Mouse (Mus musculus): ENCODE measurements around the gene Fam178b. TPM values are rescaled to one million over a fixed set of nuclear protein-coding genes. Genes with fewer than 3 reads are reported as not detected.

The Fam178b gene
- polyA plus RNA-seq, 1 experiment from 2014 or later: 0.30 TPM

DNA sequence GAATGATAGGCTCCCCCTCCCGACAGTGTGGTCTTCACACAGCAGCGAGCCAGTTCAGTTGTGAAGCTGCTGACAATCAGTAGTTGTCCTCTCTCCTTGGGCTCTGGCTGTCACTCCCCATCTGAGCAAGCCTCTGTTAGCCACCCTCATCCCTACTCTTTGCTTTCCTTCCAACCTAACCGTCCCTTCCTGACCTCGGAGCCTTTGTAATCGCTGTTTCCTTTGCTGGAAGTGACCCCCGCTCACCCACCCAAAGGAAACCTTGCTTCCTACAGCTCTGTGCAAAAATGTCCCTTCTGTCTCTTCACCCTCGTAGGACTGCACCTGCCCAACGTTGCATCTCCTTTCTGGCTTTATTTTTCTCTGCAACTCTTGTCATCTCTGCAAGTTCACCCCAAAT is 100.8 kb downstream of the Fam178b start:
- DNase-seq (ENCODE audit: low spot score): no peak
- Histone ChIP-seq H3K27me3 (replicated peaks; ENCODE audit: control insufficient read depth, insufficient read depth, low read length) (peaks cover 5% of the 10 kb centered on the region), H3K9me3 (ENCODE audit: control insufficient read depth, low read length) (no peaks in the 10 kb centered on the region), H3K4me3 (ENCODE audit: low read depth, low read length) (no peak overlapping the region), H3K36me3 (ENCODE audit: control insufficient read depth, insufficient read depth, low read length) (no peaks in the 10 kb centered on the region), H3K4me1 (replicated peaks; ENCODE audit: control insufficient read depth, insufficient read depth, low read length) (peaks cover 26% of the 10 kb centered on the region), H3K9ac (ENCODE audit: low read depth, low read length) (no peak overlapping the region), H3K27ac (ENCODE audit: low read depth, low read length) (no peak overlapping the region), H3K4me2 (no peak overlapping the region)
- WGBS: 65% methylated on average over 8 of the region's 8 CpGs
- ATAC-seq (replicated peaks; ENCODE audit: low FRiP score): no peak

DNA sequence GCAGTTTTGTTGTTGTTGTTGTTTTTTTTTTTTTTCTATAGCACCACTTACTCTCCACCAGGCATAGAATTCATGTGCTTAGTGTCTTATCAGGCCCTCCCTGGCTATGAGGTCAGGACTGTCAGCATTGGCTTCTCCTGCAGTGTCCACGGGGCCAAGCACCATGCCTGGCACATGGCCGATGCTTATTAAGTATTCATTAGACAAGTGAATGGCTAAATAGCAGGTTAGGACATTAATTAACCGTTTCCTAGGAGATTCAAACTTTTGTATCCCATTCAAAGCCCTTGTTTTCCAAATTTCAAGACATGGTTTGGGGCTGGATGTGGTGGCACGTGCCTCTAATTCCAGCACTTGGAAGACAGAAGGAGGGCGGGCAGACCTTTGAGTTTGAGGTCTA is 101.7 kb downstream of the Fam178b start:
- no peaks in the 10 kb centered on the region for H3K36me3 ChIP-seq (ENCODE audit: control insufficient read depth, insufficient read depth, low read length)
- 0 out of 2 replicates have a peak overlapping the region, but pooled peaks have one; percentile 35 for H3K9ac ChIP-seq (ENCODE audit: low read depth, low read length)
- peak overlapping the region; percentile 70 for H3K4me2 ChIP-seq
- DNase-seq (ENCODE audit: low spot score) (no peak), ATAC-seq (replicated peaks; ENCODE audit: low FRiP score) (no peak)
- peak overlapping the region; percentile 84 for H3K27ac ChIP-seq (ENCODE audit: low read depth, low read length)
- peaks cover 31% of the 10 kb centered on the region for H3K4me1 ChIP-seq (replicated peaks; ENCODE audit: control insufficient read depth, insufficient read depth, low read length)
- no peaks in the 10 kb centered on the region for H3K9me3 ChIP-seq (ENCODE audit: control insufficient read depth, low read length)
- no peak overlapping the region for H3K4me3 ChIP-seq (ENCODE audit: low read depth, low read length)
- peaks cover 5% of the 10 kb centered on the region for H3K27me3 ChIP-seq (replicated peaks; ENCODE audit: control insufficient read depth, insufficient read depth, low read length)
- 72% methylated on average over 5 of the region's 5 CpGs for WGBS

DNA sequence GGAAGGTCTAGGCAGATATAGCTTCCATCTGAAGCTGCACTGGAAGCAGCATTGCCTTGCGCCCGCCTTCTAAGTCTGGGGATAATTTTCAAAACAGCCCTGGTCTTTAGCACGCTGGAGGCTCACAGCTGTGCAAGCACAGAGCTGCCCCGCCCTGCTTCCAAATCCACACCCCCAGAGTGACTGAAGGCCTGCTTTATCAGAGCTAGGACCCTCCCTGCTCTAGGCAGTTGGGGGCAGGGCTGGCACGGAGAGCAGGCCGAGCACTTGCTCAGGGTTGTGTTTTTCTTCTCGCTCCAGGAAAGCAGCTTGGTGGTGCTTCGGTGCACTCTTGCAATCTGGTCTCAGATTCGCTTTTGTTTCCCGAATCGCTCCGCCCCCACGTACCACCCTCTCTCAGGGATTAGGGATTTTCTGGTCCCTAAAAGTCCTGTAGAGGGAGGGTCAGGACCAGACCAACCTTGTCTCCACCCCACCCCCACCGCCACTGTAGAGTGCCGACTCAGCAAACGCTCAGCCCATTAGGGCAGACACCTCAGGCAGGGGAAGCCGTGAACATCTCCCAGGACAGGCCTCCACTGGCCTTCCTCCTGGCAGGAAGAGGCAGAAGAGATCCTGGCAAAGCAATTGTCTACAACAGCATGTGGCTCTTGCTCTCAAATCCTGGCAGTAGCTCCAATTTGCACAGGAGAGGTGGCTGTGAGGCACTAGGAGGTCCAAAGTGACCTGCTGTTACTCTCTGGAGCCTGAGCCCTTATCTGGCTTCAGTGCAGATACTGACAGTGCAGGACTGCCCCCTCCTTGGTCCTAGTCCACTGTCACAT is 102.4 kb downstream of the Fam178b start:
- DNase-seq (ENCODE audit: low spot score) (peak; percentile 74), ATAC-seq (replicated peaks; ENCODE audit: low FRiP score) (peak; percentile 96)
- Histone ChIP-seq H3K4me3 (ENCODE audit: low read depth, low read length) (peak overlapping the region; percentile 36), H3K27ac (ENCODE audit: low read depth, low read length) (peak overlapping the region; percentile 84), H3K4me2 (peak overlapping the region; percentile 70), H3K9me3 (ENCODE audit: control insufficient read depth, low read length) (no peaks in the 10 kb centered on the region), H3K9ac (ENCODE audit: low read depth, low read length) (peak overlapping the region; percentile 35; the same call in 1 of the 2 replicates), H3K36me3 (ENCODE audit: control insufficient read depth, insufficient read depth, low read length) (no peaks in the 10 kb centered on the region), H3K27me3 (replicated peaks; ENCODE audit: control insufficient read depth, insufficient read depth, low read length) (peaks cover 5% of the 10 kb centered on the region), H3K4me1 (replicated peaks; ENCODE audit: control insufficient read depth, insufficient read depth, low read length) (peaks cover 30% of the 10 kb centered on the region)
- 2% methylated on average over 17 of the region's 17 CpGs for WGBS

DNA sequence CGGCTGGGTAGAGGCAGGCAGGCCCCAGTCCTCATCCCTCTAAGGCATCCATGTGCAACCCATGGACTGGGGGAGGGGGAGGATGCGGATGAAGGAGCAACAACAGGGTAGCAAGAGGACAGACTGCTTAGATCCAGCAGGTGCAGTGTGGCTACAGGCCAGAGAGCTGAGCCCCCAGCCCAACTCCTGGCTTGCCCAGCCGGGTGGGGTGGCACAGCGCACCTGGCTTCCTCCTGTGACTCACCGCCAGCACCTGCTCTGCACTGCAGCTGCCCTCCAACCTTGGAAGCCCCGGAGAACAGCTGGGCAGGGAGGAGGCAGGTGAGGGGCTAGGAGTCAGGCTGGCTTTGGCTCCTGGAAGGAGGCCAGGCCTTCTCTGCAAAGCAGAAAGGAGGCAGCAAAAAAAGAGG is 103.0 kb downstream of the Fam178b start:
- WGBS: 54% methylated on average over 6 of the region's 6 CpGs
- ATAC-seq (replicated peaks; ENCODE audit: low FRiP score) (peak; percentile 16; the same call in 1 of the 2 replicates), DNase-seq (ENCODE audit: low spot score) (no peak)
- peak overlapping the region; percentile 36 for H3K4me3 ChIP-seq (ENCODE audit: low read depth, low read length)
- no peaks in the 10 kb centered on the region for H3K36me3 ChIP-seq (ENCODE audit: control insufficient read depth, insufficient read depth, low read length)
- no peaks in the 10 kb centered on the region for H3K9me3 ChIP-seq (ENCODE audit: control insufficient read depth, low read length)
- H3K4me1 ChIP-seq (replicated peaks; ENCODE audit: control insufficient read depth, insufficient read depth, low read length): peaks cover 32% of the 10 kb centered on the region
- H3K27me3 ChIP-seq (replicated peaks; ENCODE audit: control insufficient read depth, insufficient read depth, low read length): peaks cover 5% of the 10 kb centered on the region
- H3K27ac ChIP-seq (ENCODE audit: low read depth, low read length): peak overlapping the region; percentile 50; the same call in 1 of the 2 replicates
- H3K4me2 ChIP-seq: peak overlapping the region; percentile 70
- H3K9ac ChIP-seq (ENCODE audit: low read depth, low read length): 0 out of 2 replicates have a peak overlapping the region, but pooled peaks have one; percentile 17

DNA sequence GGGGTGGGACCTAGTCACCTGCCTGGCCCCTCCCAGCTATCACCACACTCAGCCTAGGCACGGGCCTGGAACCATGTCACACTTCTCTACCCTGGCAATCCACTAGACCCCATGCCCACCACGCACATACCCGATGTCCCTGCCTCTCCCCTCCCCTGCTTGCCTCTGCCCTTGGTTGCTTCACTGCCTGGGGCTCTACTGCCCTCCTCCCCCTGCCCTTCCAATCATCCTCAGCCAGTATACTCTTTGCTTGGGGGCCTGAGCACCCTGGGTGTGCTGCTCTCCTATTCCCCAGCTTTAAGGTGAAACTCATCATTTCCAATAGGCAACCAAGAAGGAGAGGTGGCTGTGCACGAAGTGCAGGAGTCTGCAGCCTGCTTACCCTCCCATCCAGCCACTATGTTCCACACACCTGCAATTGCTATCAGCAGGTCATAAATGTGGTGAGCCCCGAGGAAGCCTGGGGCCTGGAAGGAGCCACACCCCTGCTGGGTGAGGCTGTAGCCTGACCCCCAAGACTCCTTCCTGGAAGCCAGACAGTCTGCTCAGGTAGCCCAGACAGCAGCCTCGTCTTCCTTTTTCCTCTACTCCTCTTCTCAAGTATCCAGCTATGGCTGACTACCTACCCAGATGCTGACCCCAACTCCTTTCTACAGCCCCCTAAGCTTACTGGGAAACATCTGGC is 105.8 kb downstream of the Fam178b start:
- H3K9me3 ChIP-seq (ENCODE audit: control insufficient read depth, low read length): no peaks in the 10 kb centered on the region
- peaks cover 5% of the 10 kb centered on the region; the same call in 1 of the 2 replicates for H3K27me3 ChIP-seq (replicated peaks; ENCODE audit: control insufficient read depth, insufficient read depth, low read length)
- H3K4me1 ChIP-seq (replicated peaks; ENCODE audit: control insufficient read depth, insufficient read depth, low read length): peaks cover 30% of the 10 kb centered on the region
- ATAC-seq (replicated peaks; ENCODE audit: low FRiP score): no peak
- 57% methylated on average over 6 of the region's 6 CpGs for WGBS
- DNase-seq (ENCODE audit: low spot score): no peak
- no peaks in the 10 kb centered on the region for H3K36me3 ChIP-seq (ENCODE audit: control insufficient read depth, insufficient read depth, low read length)
- no peak overlapping the region for H3K4me3 ChIP-seq (ENCODE audit: low read depth, low read length)
- H3K9ac ChIP-seq (ENCODE audit: low read depth, low read length): no peak overlapping the region
- H3K4me2 ChIP-seq: no peak overlapping the region
- no peak overlapping the region for H3K27ac ChIP-seq (ENCODE audit: low read depth, low read length)

DNA sequence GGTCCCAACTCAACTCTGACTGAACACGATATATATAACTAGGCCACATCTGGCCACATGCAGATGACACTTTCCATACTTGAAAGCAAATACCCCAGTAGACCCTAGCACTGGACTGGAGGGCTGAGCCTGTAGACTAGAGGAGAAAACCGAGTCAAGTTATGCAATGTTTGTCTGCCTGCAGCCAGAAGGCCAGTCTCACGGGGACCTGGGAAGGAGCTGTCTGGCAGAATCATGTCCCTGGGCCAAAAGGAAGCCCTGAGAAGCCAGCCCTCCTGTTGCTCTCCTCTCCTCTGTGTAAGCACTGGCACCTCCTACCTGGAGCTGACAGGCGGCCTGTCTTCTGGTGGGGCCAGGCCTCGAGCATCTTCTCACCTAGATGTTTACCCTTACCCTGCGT is 107.6 kb downstream of the Fam178b start:
- no peak overlapping the region for H3K9ac ChIP-seq (ENCODE audit: low read depth, low read length)
- no peak for DNase-seq (ENCODE audit: low spot score)
- 61% methylated on average over 6 of the region's 6 CpGs for WGBS
- H3K4me2 ChIP-seq: no peak overlapping the region
- H3K36me3 ChIP-seq (ENCODE audit: control insufficient read depth, insufficient read depth, low read length): no peaks in the 10 kb centered on the region
- ATAC-seq (replicated peaks; ENCODE audit: low FRiP score): no peak
- H3K27me3 ChIP-seq (replicated peaks; ENCODE audit: control insufficient read depth, insufficient read depth, low read length): 0 out of 2 replicates have a peak, but pooled peaks cover 2% of the 10 kb centered on the region
- H3K4me3 ChIP-seq (ENCODE audit: low read depth, low read length): no peak overlapping the region
- no peaks in the 10 kb centered on the region for H3K9me3 ChIP-seq (ENCODE audit: control insufficient read depth, low read length)
- peaks cover 26% of the 10 kb centered on the region for H3K4me1 ChIP-seq (replicated peaks; ENCODE audit: control insufficient read depth, insufficient read depth, low read length)
- no peak overlapping the region for H3K27ac ChIP-seq (ENCODE audit: low read depth, low read length)

DNA sequence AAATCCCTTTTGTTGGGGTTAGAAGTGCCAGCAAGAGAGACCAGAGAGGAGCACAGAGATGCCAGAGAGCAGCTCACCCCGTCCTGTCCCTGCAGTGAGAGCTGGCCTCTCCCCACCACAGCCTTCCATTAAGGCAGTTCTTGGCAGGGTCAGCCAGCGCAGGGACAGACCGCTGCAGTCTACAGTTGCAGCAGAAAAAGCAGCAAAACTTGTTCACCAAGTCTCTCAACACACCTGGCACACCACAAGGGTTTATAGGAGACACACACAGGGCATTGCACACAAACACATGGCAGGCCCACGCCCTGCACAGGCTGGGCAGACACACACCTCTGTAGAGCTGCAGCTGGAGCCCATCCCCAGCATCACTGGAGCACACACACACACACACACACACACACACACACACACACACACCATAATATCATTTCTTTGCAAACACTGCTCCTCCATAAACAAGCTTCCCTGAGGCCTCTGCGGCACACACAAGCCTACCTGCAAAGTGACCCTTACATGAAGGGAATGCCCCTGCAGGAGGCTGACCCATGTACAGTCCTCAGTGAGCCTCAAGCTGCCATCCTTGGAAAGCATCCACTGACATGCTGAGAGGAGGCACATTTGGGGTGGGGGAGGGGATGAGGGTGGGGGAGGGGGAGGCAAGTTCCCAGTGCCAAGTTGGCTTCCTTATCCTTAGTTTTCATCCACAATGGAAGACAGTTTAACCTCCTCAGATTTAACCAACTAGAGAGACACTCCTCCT is 108.6 kb downstream of the Fam178b start:
- no peak overlapping the region for H3K4me2 ChIP-seq
- no peak for DNase-seq (ENCODE audit: low spot score)
- 83% methylated on average over 5 of the region's 5 CpGs for WGBS
- ATAC-seq (replicated peaks; ENCODE audit: low FRiP score): no peak
- H3K9me3 ChIP-seq (ENCODE audit: control insufficient read depth, low read length): no peaks in the 10 kb centered on the region
- H3K9ac ChIP-seq (ENCODE audit: low read depth, low read length): no peak overlapping the region
- no peak overlapping the region for H3K27ac ChIP-seq (ENCODE audit: low read depth, low read length)
- H3K4me3 ChIP-seq (ENCODE audit: low read depth, low read length): no peak overlapping the region
- no peaks in the 10 kb centered on the region for H3K36me3 ChIP-seq (ENCODE audit: control insufficient read depth, insufficient read depth, low read length)
- H3K4me1 ChIP-seq (replicated peaks; ENCODE audit: control insufficient read depth, insufficient read depth, low read length): peaks cover 21% of the 10 kb centered on the region
- 0 out of 2 replicates have a peak, but pooled peaks cover 2% of the 10 kb centered on the region for H3K27me3 ChIP-seq (replicated peaks; ENCODE audit: control insufficient read depth, insufficient read depth, low read length)

DNA sequence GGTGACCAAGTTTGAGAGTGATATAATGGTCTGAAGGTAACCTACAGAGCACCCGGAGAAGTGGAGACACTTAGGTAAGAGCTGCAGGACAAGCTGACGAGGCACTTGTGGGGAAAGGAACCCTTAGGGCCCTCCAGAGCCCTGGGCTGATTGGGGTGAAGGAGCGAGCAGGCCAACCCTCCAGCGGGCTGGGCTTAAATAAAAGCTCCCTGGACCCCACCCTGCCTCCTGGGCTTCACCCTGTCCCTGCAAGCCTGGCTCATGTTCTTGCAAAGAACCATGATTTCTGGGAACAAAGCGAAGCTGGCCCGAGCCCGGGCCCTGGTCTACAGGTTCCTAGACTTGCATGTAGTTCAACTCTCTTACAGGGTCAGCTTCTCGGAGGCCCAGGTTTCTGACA is 109.5 kb downstream of the Fam178b start:
- Histone ChIP-seq H3K27ac (ENCODE audit: low read depth, low read length) (no peak overlapping the region), H3K27me3 (replicated peaks; ENCODE audit: control insufficient read depth, insufficient read depth, low read length) (0 out of 2 replicates have a peak, but pooled peaks cover 2% of the 10 kb centered on the region), H3K9me3 (ENCODE audit: control insufficient read depth, low read length) (no peaks in the 10 kb centered on the region), H3K4me3 (ENCODE audit: low read depth, low read length) (no peak overlapping the region), H3K4me1 (replicated peaks; ENCODE audit: control insufficient read depth, insufficient read depth, low read length) (peaks cover 21% of the 10 kb centered on the region), H3K4me2 (no peak overlapping the region), H3K9ac (ENCODE audit: low read depth, low read length) (no peak overlapping the region), H3K36me3 (ENCODE audit: control insufficient read depth, insufficient read depth, low read length) (no peaks in the 10 kb centered on the region)
- ATAC-seq (replicated peaks; ENCODE audit: low FRiP score) (no peak), DNase-seq (ENCODE audit: low spot score) (no peak)
- 85% methylated on average over 8 of the region's 8 CpGs for WGBS

Measured in liver, embryonic 11.5 days (tissue).